Mouse (Mus musculus) cerebellum, postnatal 10 days (tissue): ENCODE measurements at regions not wholly inside any gene's neighbourhood (a gene's known extent, or its start where the extent isn't known, plus 50 kb on each side); places are given as distances from the start of the nearest gene placed in this dataset.

Source experiments
- DNase-seq, 2 experiments: peaks; one replicate each; pipeline ENCODE4 v3.0.0; 2021; ENCODE audit warnings: mixed read lengths in 2 of 2

DNA sequence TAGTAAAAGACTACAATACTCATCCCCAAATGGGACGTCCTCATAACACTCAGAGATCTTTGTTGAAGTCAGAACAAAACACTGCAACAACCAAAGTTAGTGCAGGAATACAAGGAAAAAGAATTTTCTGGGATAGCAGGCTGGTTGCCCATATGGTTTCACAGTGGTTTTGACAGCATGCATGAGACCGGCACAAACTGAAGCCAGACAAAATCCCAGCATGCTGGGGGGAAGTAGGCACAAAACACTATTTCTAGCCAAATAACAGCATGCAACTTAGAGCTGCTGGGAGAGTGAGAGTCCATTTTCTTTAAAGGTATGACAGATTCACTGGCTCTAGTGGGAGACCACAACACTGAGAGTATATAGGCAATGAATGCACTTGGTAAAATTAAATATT, 619.1 kb upstream of the Manea start:
- DNase-seq = peak; percentile 80 to 83

GRCm38 (mm10) chr4:26964850-26965249, 618.2 kb upstream of the Manea start:
- DNase-seq = no peak

DNA sequence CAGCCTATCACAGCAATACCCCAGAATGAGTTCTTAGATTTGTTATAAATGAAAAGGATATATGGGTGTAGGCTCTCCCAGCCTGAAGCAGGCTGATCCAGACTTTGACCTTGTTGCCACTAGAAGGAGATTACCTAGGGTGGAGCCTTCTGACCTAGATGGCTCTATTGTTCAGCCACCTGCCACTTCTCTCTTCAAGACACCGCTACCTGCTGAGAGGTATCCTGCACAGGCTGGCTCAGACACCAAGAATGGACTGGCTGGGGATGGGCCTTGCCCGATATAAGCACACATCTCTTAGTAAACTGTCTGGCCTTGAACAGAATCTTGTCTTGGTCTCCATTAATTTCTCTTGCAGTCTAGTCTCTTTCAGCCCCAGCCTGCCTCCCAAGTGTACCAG, 597.9 kb upstream of the Manea start:
- DNase-seq = no peak

- peak; percentile 85 to 89 for DNase-seq
These were observed 587.5 kb upstream of the Manea start for GRCm38 (mm10) chr4:26933988-26934798.

DNA sequence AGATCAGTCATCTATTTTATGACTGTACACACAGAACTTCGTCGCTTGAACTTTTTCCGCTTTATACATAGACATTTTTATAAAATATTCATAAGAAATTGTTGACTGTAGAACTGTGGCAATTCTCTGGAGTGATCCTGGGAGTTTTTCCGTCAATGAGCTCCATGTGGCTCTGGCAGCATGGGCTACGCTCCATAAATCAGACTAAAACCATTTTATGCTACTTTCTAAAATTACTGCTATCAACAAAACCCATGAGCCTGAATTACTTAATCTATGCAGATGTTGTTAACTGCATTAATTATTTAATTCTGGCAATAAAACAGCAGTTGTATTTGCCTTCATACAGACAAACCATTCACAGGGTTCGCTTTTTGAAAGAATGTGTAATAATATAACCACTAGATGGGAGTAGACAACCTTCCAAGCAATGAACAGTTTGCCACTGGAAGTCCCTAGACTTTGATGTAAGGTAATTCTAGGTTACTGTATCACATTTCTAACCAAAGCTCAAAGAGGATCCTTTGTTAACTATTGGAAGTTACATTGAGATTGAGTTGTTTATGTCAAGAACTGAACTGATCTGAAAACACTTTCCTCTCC, 583.3 kb upstream of the Manea start:
- DNase-seq = peak in 1 of 2 experiments; percentile 50

- DNase-seq = no peak
These were observed 579.4 kb upstream of the Manea start for GRCm38 (mm10) chr4:26926060-26926459.

DNA sequence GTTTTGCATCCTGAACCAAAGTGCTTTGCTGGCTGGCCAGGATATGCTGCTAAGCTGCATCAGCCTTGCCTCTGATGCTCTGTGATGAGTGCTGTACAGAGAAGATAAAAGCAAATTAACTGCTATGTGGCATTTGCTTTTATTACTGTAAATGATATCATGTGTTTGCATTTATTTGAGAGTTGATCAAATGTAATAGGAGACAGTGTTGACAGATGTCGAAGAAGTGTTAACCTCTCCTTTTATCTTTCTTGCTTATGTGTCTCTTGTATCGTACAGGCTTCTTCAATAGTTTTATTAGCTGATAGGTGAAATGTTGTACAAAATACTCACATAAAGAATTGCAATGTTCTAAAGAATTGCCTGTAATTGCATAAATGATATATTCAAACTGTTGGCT, 541.8 kb upstream of the Manea start:
- no peak for DNase-seq

DNA sequence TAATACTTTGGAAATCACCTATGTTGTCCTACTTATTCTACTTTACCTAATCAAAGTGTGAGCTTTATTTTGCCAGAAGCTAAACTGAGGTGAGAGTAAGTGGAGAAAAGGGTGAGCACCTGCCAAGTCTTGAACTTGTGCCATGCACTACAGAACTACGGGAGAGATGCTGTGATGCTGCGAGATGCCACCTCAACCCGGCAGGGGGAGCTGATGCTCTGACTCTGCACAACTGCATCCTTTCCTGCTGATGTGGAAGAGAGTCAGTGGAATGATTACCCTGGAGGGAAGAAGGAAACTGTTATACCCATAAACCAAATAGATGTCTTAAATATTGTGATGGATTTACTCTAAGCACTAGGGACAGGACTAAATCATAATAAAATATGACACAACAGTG, 532.3 kb upstream of the Manea start:
- DNase-seq = peak; percentile 13 to 34

GRCm38 (mm10) chr4:26841761-26842160, 495.1 kb upstream of the Manea start:
- peak; percentile 31 to 54 for DNase-seq

DNA sequence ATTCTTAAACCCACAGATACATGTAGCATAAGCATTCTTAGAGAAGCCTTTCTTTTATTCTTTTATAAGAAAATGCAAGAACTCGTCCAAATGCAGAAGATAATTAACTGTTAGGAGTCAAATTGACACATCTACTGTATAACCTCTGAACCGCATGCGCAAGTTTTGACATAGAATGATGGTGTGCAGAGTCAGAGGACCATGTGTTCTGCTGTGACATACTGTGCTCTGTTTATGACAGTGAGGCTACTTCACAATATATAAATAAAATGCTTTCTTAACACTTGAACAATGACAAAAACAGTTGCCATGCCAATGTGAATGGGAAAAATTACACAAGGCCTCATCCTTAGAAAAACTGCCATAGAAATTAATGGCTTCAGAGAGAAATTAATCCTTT, 454.1 kb upstream of the Manea start:
- DNase-seq = no peak

DNA sequence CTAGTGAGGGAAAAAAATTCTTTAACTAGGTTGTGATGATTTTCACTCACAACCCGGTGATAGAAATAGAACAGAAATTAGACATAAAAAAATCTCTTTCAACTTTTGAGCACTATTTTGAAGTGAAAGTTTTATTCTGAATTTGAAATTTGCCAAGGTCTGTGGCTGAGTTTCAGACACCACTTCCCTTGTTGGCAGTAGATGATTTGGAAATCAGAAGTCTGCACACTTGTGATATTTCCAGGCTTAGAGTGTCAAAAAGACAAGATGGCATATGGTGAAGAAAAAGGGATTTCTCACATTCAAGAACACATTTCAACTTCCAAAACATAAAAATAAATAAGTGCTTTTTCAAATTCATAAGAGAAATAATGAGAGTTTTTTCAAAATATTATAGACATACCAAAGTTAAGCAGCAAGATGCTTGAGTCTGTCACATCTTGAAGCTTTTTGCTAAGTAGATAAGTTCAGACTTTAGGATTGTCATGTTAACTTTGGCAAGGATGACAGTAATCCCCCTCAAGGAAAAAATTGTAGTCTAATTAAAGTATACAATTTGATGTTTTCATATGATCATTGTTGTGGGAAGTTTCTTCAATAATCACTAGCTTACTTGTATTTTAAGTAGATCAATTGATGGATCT, 446.6 kb upstream of the Manea start:
- no peak for DNase-seq

- no peak for DNase-seq
These were observed 421.2 kb upstream of the Manea start for GRCm38 (mm10) chr4:26767896-26768295.

DNA sequence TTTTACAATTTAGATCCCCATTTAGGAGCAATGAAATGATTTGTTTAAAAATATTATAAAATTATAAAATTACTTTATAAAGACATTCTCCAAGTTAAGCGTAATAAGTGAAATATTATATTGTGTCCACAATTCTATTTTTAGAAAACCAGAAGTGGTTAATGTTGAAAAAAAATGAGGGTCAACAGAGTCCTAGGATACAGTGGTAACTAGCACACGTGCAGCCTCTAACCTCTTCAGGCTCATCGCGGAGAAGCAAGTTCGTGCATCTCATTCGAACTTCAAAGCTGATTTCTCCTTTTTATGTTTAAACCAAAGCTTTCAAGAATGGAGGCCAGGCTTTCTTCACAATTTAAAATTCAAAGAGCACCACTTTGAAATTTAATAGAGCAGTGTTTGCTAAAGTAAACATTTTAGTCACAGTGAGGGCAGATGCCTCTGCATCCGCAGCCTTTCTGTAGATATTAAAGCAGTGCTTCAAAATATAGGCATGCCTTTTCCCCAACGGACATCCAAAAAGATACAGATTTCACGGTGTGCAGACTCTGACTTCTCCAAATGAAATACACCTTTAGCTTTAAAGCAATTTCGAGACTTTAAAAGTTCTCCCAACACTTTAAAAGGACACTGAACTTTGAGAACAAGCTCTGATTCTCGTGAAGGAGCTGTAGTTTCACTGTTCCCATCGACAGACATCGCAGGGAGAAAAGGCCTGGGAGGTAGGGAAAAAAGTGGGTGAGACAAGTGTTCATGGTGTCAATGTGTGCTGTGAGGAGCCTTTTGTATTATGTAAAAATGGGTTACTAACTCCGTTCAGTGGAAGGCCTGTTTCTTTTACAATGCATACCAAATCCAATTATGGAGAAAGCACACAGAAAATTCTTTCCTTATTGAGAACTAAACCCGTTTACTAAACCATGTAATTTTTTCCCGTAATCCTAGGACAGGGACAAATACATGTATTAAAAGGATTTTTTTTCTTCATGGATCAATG, 419.8 kb upstream of the Manea start:
- no peak for DNase-seq

- DNase-seq = no peak
These were observed 394.1 kb upstream of the Manea start for GRCm38 (mm10) chr4:26740815-26741214.

DNA sequence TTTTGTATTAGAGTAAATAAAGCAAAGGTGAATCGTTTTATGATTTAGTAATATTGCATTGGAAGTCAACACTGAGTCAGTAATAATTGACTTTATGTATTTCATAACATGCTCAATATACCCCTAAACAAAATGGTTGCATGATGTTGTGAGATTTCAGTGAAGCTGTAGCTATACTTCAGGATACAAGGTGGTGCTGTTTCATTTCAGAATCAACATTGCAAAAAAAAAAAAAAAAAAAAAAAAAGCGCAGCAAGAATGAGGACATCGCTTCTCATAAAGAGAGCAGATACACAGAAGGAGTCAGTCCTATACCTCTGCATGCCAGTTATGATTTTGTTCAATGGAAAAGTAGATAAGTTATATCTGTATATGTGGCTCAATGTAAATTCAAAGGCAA, 389.7 kb upstream of the Manea start:
- DNase-seq = no peak

GRCm38 (mm10) chr4:26714437-26714836, 367.7 kb upstream of the Manea start:
- no peak for DNase-seq

- no peak for DNase-seq
These were observed 363.3 kb upstream of the Manea start for GRCm38 (mm10) chr4:26709964-26710363.

DNA sequence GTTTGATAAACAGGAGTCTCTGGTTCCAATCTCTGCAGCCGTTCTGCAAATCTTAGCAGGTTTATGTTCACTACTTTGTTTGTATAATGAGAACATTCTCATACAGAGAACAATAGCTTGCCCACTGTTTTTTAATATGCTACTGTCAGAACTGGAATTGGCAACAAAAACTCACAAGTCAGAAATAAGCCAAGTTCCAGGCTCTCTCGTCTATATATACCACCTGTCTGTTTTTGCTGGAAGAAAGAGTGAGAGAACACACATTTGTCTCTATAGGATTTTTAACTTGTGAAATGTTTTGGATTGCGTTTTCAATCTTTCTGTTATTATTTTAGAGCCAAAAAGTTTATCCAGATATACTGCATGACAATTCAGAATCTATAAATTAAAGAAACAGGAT, 349.3 kb upstream of the Manea start:
- no peak for DNase-seq
